In genomic region chr6:137756310-137756709, GRCm38 (mm10) we compare ENCODE assay signal across 8 mouse cellular contexts. TPM values are rescaled to one million over a fixed set of nuclear protein-coding genes. Genes with fewer than 3 reads are reported as not detected.
DNase-seq lines count a peak whose midpoint lies in the region; ATAC-seq and TF ChIP-seq lines count a peak whose summit lies in the region.

No protein-coding gene starts in this region.

- DNase-seq in heart, adult 2 months: no peak
- DNase-seq in right cerebral cortex, postnatal 4 days: peak; percentile 47
- DNase-seq in right cerebral cortex, postnatal 36 days (ENCODE audit: low spot score in 2 of 2): no peak
- no peak for DNase-seq in gastrocnemius, postnatal 36 days
- DNase-seq in urinary bladder, adult 18-20 months (ENCODE audit: low spot score in 2 of 2): no peak

- TF ChIP-seq POLR2A in heart, adult 2 months (IDR thresholded peaks at IDR 0.05; ENCODE audit: insufficient read depth, low read depth, low read length): no peak
- no peak for TF ChIP-seq POLR2A in bone marrow macrophage, adult 2 months (IDR thresholded peaks at IDR 0.05; ENCODE audit: borderline replicate concordance, low read depth, low read length)

- H3K4me3 ChIP-seq in heart, adult 2 months: no peak overlapping the region
- no peak overlapping the region for H3K4me3 ChIP-seq in heart, embryonic 12.5 days
- no peak overlapping the region for H3K4me3 ChIP-seq in bone marrow macrophage, adult 2 months (ENCODE audit: insufficient read depth, low read length)

- no peaks in the 10 kb centered on the region for H3K79me2 ChIP-seq in heart, adult 2 months (replicated peaks; ENCODE audit: control insufficient read depth, insufficient read depth, low read length)

- peak; percentile 79 for TF ChIP-seq CTCF in heart, adult 2 months (IDR thresholded peaks at IDR 0.05)
- TF ChIP-seq CTCF in bone marrow macrophage, adult 2 months (IDR thresholded peaks at IDR 0.05; ENCODE audit: low read depth, low read length): peak; percentile 57; the same call in 1 of the 2 replicates

- no peaks in the 10 kb centered on the region for H3K36me3 ChIP-seq in heart, adult 2 months (ENCODE audit: control insufficient read depth, insufficient read depth, low read length)
- peaks cover 13% of the 10 kb centered on the region for H3K36me3 ChIP-seq in heart, embryonic 12.5 days

- no peak for ATAC-seq in heart, embryonic 12.5 days (ENCODE audit: insufficient number of reproducible peaks, low FRiP score)
- peak; percentile 60 for ATAC-seq in megakaryocyte progenitor cell, adult 5-6 weeks (replicated peaks; ENCODE audit: poor library complexity)

- H3K9me3 ChIP-seq in heart, embryonic 12.5 days (replicated peaks): no peaks in the 10 kb centered on the region

- WGBS in heart, adult 2 months: 69% methylated on average over 5 of the region's 5 CpGs
- WGBS in heart, embryonic 12.5 days: 64% methylated on average over 5 of the region's 5 CpGs

- H3K9ac ChIP-seq in heart, adult 2 months (ENCODE audit: low read depth, low read length): no peak overlapping the region
- no peak overlapping the region for H3K9ac ChIP-seq in heart, embryonic 12.5 days

- H3K4me2 ChIP-seq in heart, embryonic 12.5 days: no peak overlapping the region

- no peak for TF ChIP-seq EP300 in heart, adult 2 months (IDR thresholded peaks at IDR 0.05; ENCODE audit: insufficient read depth, low read depth, low read length)

- H3K27ac ChIP-seq in heart, adult 2 months: no peak overlapping the region
- no peak overlapping the region for H3K27ac ChIP-seq in heart, embryonic 12.5 days (ENCODE audit: poor library complexity, severe bottlenecking)
- no peak overlapping the region for H3K27ac ChIP-seq in bone marrow macrophage, adult 2 months (ENCODE audit: insufficient read depth, low read depth, low read length)

- no peaks in the 10 kb centered on the region for H3K4me1 ChIP-seq in heart, adult 2 months (ENCODE audit: control insufficient read depth, insufficient read depth, low read length)
- peaks cover 27% of the 10 kb centered on the region for H3K4me1 ChIP-seq in heart, embryonic 12.5 days (replicated peaks)
- H3K4me1 ChIP-seq in bone marrow macrophage, adult 2 months (ENCODE audit: control insufficient read depth, insufficient read depth, low read length): peaks cover 17% of the 10 kb centered on the region

- intact Hi-C loops in heart, adult 2 months (cut with DNase I): loop anchor here (5.0 kb wide), 1 partner anchor 396 kb away; no protein-coding TSS in a partner anchor
- intact Hi-C loops in gastrocnemius, postnatal 36 days (cut with DNase I): no loop called here

- H3K27me3 ChIP-seq in heart, adult 2 months (ENCODE audit: control insufficient read depth, insufficient read depth, low read length): no peaks in the 10 kb centered on the region
- no peaks in the 10 kb centered on the region for H3K27me3 ChIP-seq in heart, embryonic 12.5 days (replicated peaks)

RNA-seq across cellular contexts. Expression of gene Dera, which starts 2.0 kb away (rescaled TPM):
- total RNA-seq in heart, adult 2 months (2021): 1 to 10 TPM; 4.1 to 4.6 TPM
- polyA plus RNA-seq in heart, adult 2 months (2012; rRNA removed): 3.0 and 3.8 TPM in 2 replicates
- 62.3 and 63.6 TPM in 2 replicates for polyA plus RNA-seq in heart, embryonic 12.5 days (2016; fragmentation: Nextera tagmentation; extraction: Ambion mirVana)
- polyA plus RNA-seq in bone marrow macrophage, adult 2 months (2012; ENCODE audit: insufficient read depth, insufficient read length, missing spikeins): 25.9 and 26.2 TPM in 2 replicates
- 55.1 and 55.4 TPM in 2 replicates for total RNA-seq in megakaryocyte progenitor cell, adult 5-6 weeks (2015)
- total RNA-seq in megakaryocyte progenitor cell, adult 5-6 weeks (2017): 58.5 and 71.7 TPM in 2 replicates
- total RNA-seq in gastrocnemius, postnatal 36 days (2021): 10 to 100 TPM in 1 of 2 experiments, 1 to 10 TPM in 1; 9.8 to 11.7 TPM

RNA-seq across cellular contexts. Expression of gene Strap, which starts 21.4 kb away (rescaled TPM):
- total RNA-seq in heart, adult 2 months (2021): 10 to 100 TPM; 81.6 to 86.5 TPM
- 26.3 and 46.6 TPM in 2 replicates for polyA plus RNA-seq in heart, adult 2 months (2012; rRNA removed)
- polyA plus RNA-seq in heart, embryonic 12.5 days (2016; fragmentation: Nextera tagmentation; extraction: Ambion mirVana): 136 and 138 TPM in 2 replicates
- 51.9 and 58.9 TPM in 2 replicates for polyA plus RNA-seq in bone marrow macrophage, adult 2 months (2012; ENCODE audit: insufficient read depth, insufficient read length, missing spikeins)
- 191 and 204 TPM in 2 replicates for total RNA-seq in megakaryocyte progenitor cell, adult 5-6 weeks (2015)
- 168 and 172 TPM in 2 replicates for total RNA-seq in megakaryocyte progenitor cell, adult 5-6 weeks (2017)
- total RNA-seq in gastrocnemius, postnatal 36 days (2021): 10 to 100 TPM; 70.8 to 77.0 TPM

Comparison
In these comparisons a context has a peak if more than half of its experiments do, and no peak if none do; other contexts are left out.
1. RNA of gene Dera, which starts 2.0 kb away (total RNA-seq): 55.1 to 71.7 TPM in megakaryocyte progenitor cell, adult 5-6 weeks; 9.8 to 11.7 TPM in gastrocnemius, postnatal 36 days and 4.1 to 4.6 TPM in heart, adult 2 months; every median in the first group is over 4 times any median in the second.